In genomic region chr6:90450179-90450578, GRCm38 (mm10) we compare ENCODE assay signal across 7 mouse cellular contexts. TPM values are rescaled to one million over a fixed set of nuclear protein-coding genes. Genes with fewer than 3 reads are reported as not detected.
DNase-seq lines count a peak whose midpoint lies in the region; ATAC-seq and TF ChIP-seq lines count a peak whose summit lies in the region.

No protein-coding gene starts in this region.

- TF ChIP-seq CTCF in C2C12 (IDR thresholded peaks at IDR 0.05; ENCODE audit: control insufficient read depth, insufficient read depth, insufficient read length): peak; percentile 39
- TF ChIP-seq CTCF in MEL (IDR thresholded peaks at IDR 0.05 in 2 of 3, conservative IDR thresholded peaks at IDR 0.05 in 1 of 3; ENCODE audit: control insufficient read depth in 1 of 3, insufficient read depth in 1 of 3, low read depth in 2 of 3, low read length in 3 of 3, poor library complexity in 1 of 3, severe bottlenecking in 1 of 3): peak; percentile 44 to 64 (median 56)
- TF ChIP-seq CTCF in lung, postnatal 0 days (IDR thresholded peaks at IDR 0.05): peak; percentile 96
- peak; percentile 95 for TF ChIP-seq CTCF in stomach, postnatal 0 days (IDR thresholded peaks at IDR 0.05; ENCODE audit: low read depth)

- peak; percentile 20 for DNase-seq in MEL (ENCODE audit: low read depth, low spot score)
- peak; percentile 94 to 95 for DNase-seq in cerebellum, postnatal 10 days
- DNase-seq in kidney, postnatal 4 days: peak; percentile 94
- peak; percentile 92 for DNase-seq in lung, postnatal 0 days (ENCODE audit: low spot score)
- peak; percentile 88 for DNase-seq in stomach, postnatal 0 days (ENCODE audit: low spot score)

- H3K4me3 ChIP-seq in C2C12 (ENCODE audit: insufficient read depth, poor library complexity, severe bottlenecking) (no peak overlapping the region), MEL (ENCODE audit: control insufficient read depth in 1 of 2, insufficient read depth in 1 of 2, low read depth in 2 of 2, low read length in 2 of 2) (no peak overlapping the region)
- no peak overlapping the region for H3K4me3 ChIP-seq in lung, postnatal 0 days (ENCODE audit: low read depth, low read length)
- H3K4me3 ChIP-seq in stomach, postnatal 0 days (ENCODE audit: low read depth, low read length): no peak overlapping the region

- no peaks in the 10 kb centered on the region for H3K9me3 ChIP-seq in MEL (replicated peaks; ENCODE audit: insufficient read depth, low read length)
- H3K9me3 ChIP-seq in lung, postnatal 0 days (ENCODE audit: low read length): no peaks in the 10 kb centered on the region
- H3K9me3 ChIP-seq in stomach, postnatal 0 days (ENCODE audit: control insufficient read depth, low read length): no peaks in the 10 kb centered on the region

- TF ChIP-seq RAD21 in MEL (IDR thresholded peaks at IDR 0.05; ENCODE audit: low read depth, low read length): peak; percentile 20

- no peak overlapping the region for H3K9ac ChIP-seq in MEL (ENCODE audit: control insufficient read depth, low read depth, low read length, poor library complexity, severe bottlenecking)
- no peak overlapping the region for H3K9ac ChIP-seq in lung, postnatal 0 days (replicated peaks; ENCODE audit: low read depth)
- H3K9ac ChIP-seq in stomach, postnatal 0 days (ENCODE audit: low read length): no peak overlapping the region

- H3K79me3 ChIP-seq in C2C12 (ENCODE audit: low read depth): no peaks in the 10 kb centered on the region

- H3K36me3 ChIP-seq in C2C12 (ENCODE audit: control insufficient read depth, insufficient read depth) (no peaks in the 10 kb centered on the region), MEL (ENCODE audit: control insufficient read depth in 1 of 2, insufficient read depth in 2 of 2, low read length in 2 of 2) (no peaks in the 10 kb centered on the region)
- H3K36me3 ChIP-seq in lung, postnatal 0 days (ENCODE audit: insufficient read depth, low read length): no peaks in the 10 kb centered on the region
- H3K36me3 ChIP-seq in stomach, postnatal 0 days (ENCODE audit: control insufficient read depth, insufficient read depth, low read length): no peaks in the 10 kb centered on the region

- H3K27ac ChIP-seq in MEL (ENCODE audit: control insufficient read depth, low read depth, low read length): no peak overlapping the region
- H3K27ac ChIP-seq in lung, postnatal 0 days (ENCODE audit: low read length): no peak overlapping the region; the same call in 1 of the 2 replicates
- H3K27ac ChIP-seq in stomach, postnatal 0 days (replicated peaks): no peak overlapping the region

- no peaks in the 10 kb centered on the region for H3K79me2 ChIP-seq in C2C12 (ENCODE audit: control insufficient read depth, insufficient read depth)
- H3K79me2 ChIP-seq in MEL (ENCODE audit: control insufficient read depth, insufficient read depth, low read length, poor library complexity): no peaks in the 10 kb centered on the region

- H3K4me2 ChIP-seq in lung, postnatal 0 days (replicated peaks; ENCODE audit: low read depth, low read length): no peak overlapping the region
- no peak overlapping the region for H3K4me2 ChIP-seq in stomach, postnatal 0 days (replicated peaks; ENCODE audit: low read depth)

- H3K4me1 ChIP-seq in MEL (ENCODE audit: control insufficient read depth in 1 of 2, insufficient read depth in 2 of 2, low read length in 2 of 2): no peaks in the 10 kb centered on the region
- peaks cover 6% of the 10 kb centered on the region; the same call in 1 of the 2 replicates for H3K4me1 ChIP-seq in lung, postnatal 0 days (ENCODE audit: insufficient read depth, low read depth, low read length)
- no peaks in the 10 kb centered on the region for H3K4me1 ChIP-seq in stomach, postnatal 0 days (replicated peaks; ENCODE audit: control insufficient read depth, insufficient read depth)

- TF ChIP-seq EP300 in MEL (IDR thresholded peaks at IDR 0.05; ENCODE audit: low read depth in 1 of 2, low read length in 2 of 2): no peak
- no peak for TF ChIP-seq EP300 in lung, postnatal 0 days (IDR thresholded peaks at IDR 0.05)
- no peak for TF ChIP-seq EP300 in stomach, postnatal 0 days (optimal IDR thresholded peaks at IDR 0.05)

- H3K27me3 ChIP-seq in C2C12 (ENCODE audit: control insufficient read depth, insufficient read depth, insufficient read length): peaks cover 12% of the 10 kb centered on the region
- peaks cover 1 to 2% of the 10 kb centered on the region in 2 experiments; a peak in 2 of 4 replicates for H3K27me3 ChIP-seq in MEL (ENCODE audit: control insufficient read depth in 1 of 2, insufficient read depth in 2 of 2, low read length in 2 of 2)
- H3K27me3 ChIP-seq in lung, postnatal 0 days (replicated peaks; ENCODE audit: insufficient read depth, low read length): no peaks in the 10 kb centered on the region
- no peaks in the 10 kb centered on the region for H3K27me3 ChIP-seq in stomach, postnatal 0 days (ENCODE audit: control insufficient read depth, insufficient read depth, low read length)

- WGBS in lung, postnatal 0 days: 18% methylated on average over 7 of the region's 7 CpGs
- WGBS in stomach, postnatal 0 days: 25% methylated on average over 7 of the region's 7 CpGs

- peak; percentile 52; the same call in 1 of the 2 replicates for ATAC-seq in granulocyte monocyte progenitor cell, adult 5-6 weeks (replicated peaks; ENCODE audit: poor library complexity, severe bottlenecking)
- peak; percentile 81 for ATAC-seq in lung, postnatal 0 days
- peak; percentile 54; the same call in 1 of the 2 replicates for ATAC-seq in stomach, postnatal 0 days (ENCODE audit: low FRiP score, low TSS enrichment)

- TF ChIP-seq POLR2A in MEL (IDR thresholded peaks at IDR 0.05; ENCODE audit: control insufficient read depth in 1 of 2, insufficient read depth in 1 of 2, low read depth in 1 of 2, low read length in 2 of 2, poor library complexity in 1 of 2): no peak

- H3ac ChIP-seq in C2C12 (ENCODE audit: control insufficient read depth, insufficient read length, low read depth): no peak overlapping the region

TF ChIP-seq in C2C12, 6 proteins besides CTCF, POLR2A, EP300 and RAD21:
- TF ChIP-seq USF1 (IDR thresholded peaks at IDR 0.05; ENCODE audit: low read depth) (no peak), MAX (IDR thresholded peaks at IDR 0.05) (no peak), MYOG (IDR thresholded peaks at IDR 0.05; ENCODE audit: control insufficient read depth, extremely low read depth, insufficient read length) (no peak), CEBPB (IDR thresholded peaks at IDR 0.05; ENCODE audit: low read depth) (no peak), MYOD1 (IDR thresholded peaks at IDR 0.05; ENCODE audit: control insufficient read depth, insufficient read length, low read depth) (no peak), FOSL1 (IDR thresholded peaks at IDR 0.05; ENCODE audit: insufficient read depth, low read length, poor library complexity, severe bottlenecking) (no peak)

TF ChIP-seq in MEL, 35 proteins besides CTCF, POLR2A, EP300 and RAD21:
- TF ChIP-seq SMC3 (IDR thresholded peaks at IDR 0.05; ENCODE audit: low read depth, low read length) (peak; percentile 47), ZMIZ1 (IDR thresholded peaks at IDR 0.05; ENCODE audit: low read depth, low read length) (no peak), TCF12 (IDR thresholded peaks at IDR 0.05; ENCODE audit: low read depth, low read length) (no peak), MYB (IDR thresholded peaks at IDR 0.05; ENCODE audit: low read depth, low read length) (no peak), BHLHE40 (IDR thresholded peaks at IDR 0.05; ENCODE audit: borderline replicate concordance, low read depth, low read length) (no peak), GABPA (IDR thresholded peaks at IDR 0.05; ENCODE audit: low read depth, low read length) (no peak), ETS1 (IDR thresholded peaks at IDR 0.05; ENCODE audit: low read depth, low read length) (no peak)

RNA-seq across cellular contexts. Expression of gene Klf15, which starts 12.2 kb away (rescaled TPM):
- not detected for polyA plus RNA-seq in C2C12 (2012; fragmentation: generic; extraction: Trizol)
- total RNA-seq in MEL (2012; rRNA removed): not detected in 2 replicates
- not detected for polyA plus RNA-seq in MEL (2012; ENCODE audit: insufficient read depth in 1 of 2, insufficient read length in 2 of 2, low read depth in 1 of 2, low replicate concordance in 2 of 2, missing spikeins in 1 of 2)
- total RNA-seq in granulocyte monocyte progenitor cell, adult 5-6 weeks (2014; fragmentation: Nextera tagmentation): not detected in 2 replicates
- not detected in 2 replicates for total RNA-seq in granulocyte monocyte progenitor cell, adult 5-6 weeks (2017)
- polyA plus RNA-seq in lung, postnatal 0 days (2015; fragmentation: Nextera tagmentation; extraction: Ambion mirVana): 20.0 and 41.4 TPM in 2 replicates
- polyA plus RNA-seq in stomach, postnatal 0 days (2015; fragmentation: Nextera tagmentation; extraction: Ambion mirVana): 4.1 and 4.2 TPM in 2 replicates

RNA-seq across cellular contexts. Expression of gene Cfap100, which starts 21.6 kb away (rescaled TPM):
- polyA plus RNA-seq in C2C12 (2012; fragmentation: generic; extraction: Trizol) (0.02 TPM), MEL (2012; ENCODE audit: insufficient read depth in 1 of 2, insufficient read length in 2 of 2, low read depth in 1 of 2, low replicate concordance in 2 of 2, missing spikeins in 1 of 2) (under 1 TPM in 1 of 2 experiments, not detected in 1; 0.19 TPM)
- not detected in 2 replicates for total RNA-seq in MEL (2012; rRNA removed)
- total RNA-seq in granulocyte monocyte progenitor cell, adult 5-6 weeks (2014; fragmentation: Nextera tagmentation): not detected in 2 replicates
- total RNA-seq in granulocyte monocyte progenitor cell, adult 5-6 weeks (2017): not detected in 2 replicates
- 3.9 and 5.2 TPM in 2 replicates for polyA plus RNA-seq in lung, postnatal 0 days (2015; fragmentation: Nextera tagmentation; extraction: Ambion mirVana)
- 0.30 and 0.34 TPM in 2 replicates for polyA plus RNA-seq in stomach, postnatal 0 days (2015; fragmentation: Nextera tagmentation; extraction: Ambion mirVana)

RNA-seq across cellular contexts. Expression of gene Aldh1l1, which starts 36.0 kb away (rescaled TPM):
- polyA plus RNA-seq in C2C12 (2012; fragmentation: generic; extraction: Trizol): 0.16 TPM
- total RNA-seq in MEL (2012; rRNA removed): 0.04 TPM in 1 of 2 replicates, not detected in the other
- under 1 TPM in 1 of 2 experiments, not detected in 1; 0.14 TPM for polyA plus RNA-seq in MEL (2012; ENCODE audit: insufficient read depth in 1 of 2, insufficient read length in 2 of 2, low read depth in 1 of 2, low replicate concordance in 2 of 2, missing spikeins in 1 of 2)
- total RNA-seq in granulocyte monocyte progenitor cell, adult 5-6 weeks (2014; fragmentation: Nextera tagmentation): 4.0 and 9.5 TPM in 2 replicates
- 2.6 and 2.8 TPM in 2 replicates for total RNA-seq in granulocyte monocyte progenitor cell, adult 5-6 weeks (2017)
- polyA plus RNA-seq in lung, postnatal 0 days (2015; fragmentation: Nextera tagmentation; extraction: Ambion mirVana): 4.8 and 5.7 TPM in 2 replicates
- polyA plus RNA-seq in stomach, postnatal 0 days (2015; fragmentation: Nextera tagmentation; extraction: Ambion mirVana): 6.6 and 7.6 TPM in 2 replicates

Comparison
In these comparisons a context has a peak if more than half of its experiments do, and no peak if none do; other contexts are left out.
1. CTCF ChIP-seq: peak in every context shown above with its lines; median percentile 96 in lung, postnatal 0 days; 95 in stomach, postnatal 0 days; 56 in MEL; 39 in C2C12.
2. DNase-seq: peak in every context shown above with its lines; median percentile 94 in cerebellum, postnatal 10 days; 94 in kidney, postnatal 4 days; 92 in lung, postnatal 0 days; 88 in stomach, postnatal 0 days; 20 in MEL.